Mouse (Mus musculus) liver, adult (tissue): ENCODE results near the gene Dus3l.

Experiments
- GATA4 ChIP-seq: IDR thresholded peaks from 2 replicates; pipeline ENCODE4 v1.6.1; 2014; ENCODE audit warnings: mild to moderate bottlenecking, low read length; ENCODE audit not compliant: insufficient replicate concordance

Dus3l gene

DNA sequence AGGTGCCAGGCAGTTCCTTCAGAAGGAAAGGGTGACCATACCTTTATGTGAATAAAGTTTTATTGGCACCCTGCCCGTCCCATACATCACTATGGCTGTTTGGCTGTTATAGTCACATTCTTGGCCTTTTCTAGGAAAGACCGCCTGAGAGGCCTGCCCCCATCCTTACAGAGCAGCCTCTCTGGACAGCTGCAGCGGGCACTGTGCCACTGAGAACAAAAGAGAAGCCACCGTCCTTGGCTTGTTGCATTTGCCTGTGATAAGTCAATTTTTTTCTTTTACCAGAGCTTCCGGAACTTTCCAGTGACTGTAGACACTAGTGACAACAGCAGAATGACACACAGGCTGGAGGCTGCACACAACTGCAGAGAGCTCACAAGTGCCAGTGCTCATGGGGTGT lies 40.4 kb downstream of the Dus3l start:
- TF ChIP-seq GATA4, result no peak

DNA sequence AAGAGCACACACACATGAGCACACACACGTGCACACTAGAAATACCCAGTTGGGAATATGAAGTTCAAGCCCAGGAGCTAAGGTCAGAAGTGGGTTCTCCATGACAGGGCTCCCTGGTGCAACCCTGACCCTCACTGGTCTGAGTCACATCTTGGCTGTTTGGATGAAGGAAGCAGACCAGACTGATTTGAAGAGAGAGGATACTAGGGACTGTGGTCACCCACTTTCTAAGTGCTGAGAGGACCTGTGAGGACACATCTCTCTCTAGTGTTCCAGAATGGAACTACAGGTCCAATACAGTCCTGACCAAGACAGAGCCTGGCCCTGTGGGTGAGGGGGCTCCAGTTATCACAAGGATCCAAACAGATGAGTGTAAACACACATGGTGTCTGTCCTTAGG lies 41.2 kb downstream of the Dus3l start:
- no peak for TF ChIP-seq GATA4

DNA sequence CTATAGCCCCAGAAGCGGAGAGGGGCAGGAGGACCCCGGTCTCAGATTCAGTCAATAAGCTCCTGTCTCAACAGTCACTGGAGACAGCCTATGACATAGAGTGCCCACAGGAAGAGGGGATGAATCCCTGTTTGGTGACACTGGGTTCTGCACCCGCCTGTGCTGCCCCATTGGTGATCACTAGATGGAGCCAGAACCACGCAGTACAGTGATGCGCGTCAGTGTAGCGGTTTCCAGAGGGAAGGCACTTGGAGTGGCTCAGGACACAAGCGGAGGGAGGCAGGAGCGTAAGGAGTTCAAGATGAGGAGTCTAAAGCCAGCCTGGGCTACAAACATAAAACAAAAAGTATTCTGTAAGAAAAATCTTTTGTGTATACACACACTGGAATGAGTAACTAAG lies 44.0 kb downstream of the Dus3l start:
- TF ChIP-seq GATA4, result no peak

DNA sequence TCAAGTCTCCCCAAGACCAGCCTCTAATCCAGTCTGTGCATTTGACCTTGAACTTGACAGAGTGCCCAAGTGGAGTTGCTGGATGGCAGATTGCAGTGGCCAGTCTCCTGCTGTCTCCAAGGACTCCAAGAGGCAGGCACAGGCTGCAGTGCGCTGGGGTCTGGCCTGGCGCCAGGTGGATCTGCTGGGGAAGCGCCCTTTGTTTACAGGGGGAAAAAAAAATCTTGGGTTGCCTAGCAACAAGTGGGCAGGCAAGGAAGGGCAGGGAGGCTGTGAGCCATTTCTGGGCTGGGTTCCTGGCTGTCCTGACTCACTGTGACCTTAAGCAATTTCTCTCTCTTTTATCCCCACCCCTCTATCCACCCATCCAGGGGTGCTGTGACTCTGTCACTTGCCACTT lies 45.7 kb downstream of the Dus3l start:
- TF ChIP-seq GATA4, result no peak

DNA sequence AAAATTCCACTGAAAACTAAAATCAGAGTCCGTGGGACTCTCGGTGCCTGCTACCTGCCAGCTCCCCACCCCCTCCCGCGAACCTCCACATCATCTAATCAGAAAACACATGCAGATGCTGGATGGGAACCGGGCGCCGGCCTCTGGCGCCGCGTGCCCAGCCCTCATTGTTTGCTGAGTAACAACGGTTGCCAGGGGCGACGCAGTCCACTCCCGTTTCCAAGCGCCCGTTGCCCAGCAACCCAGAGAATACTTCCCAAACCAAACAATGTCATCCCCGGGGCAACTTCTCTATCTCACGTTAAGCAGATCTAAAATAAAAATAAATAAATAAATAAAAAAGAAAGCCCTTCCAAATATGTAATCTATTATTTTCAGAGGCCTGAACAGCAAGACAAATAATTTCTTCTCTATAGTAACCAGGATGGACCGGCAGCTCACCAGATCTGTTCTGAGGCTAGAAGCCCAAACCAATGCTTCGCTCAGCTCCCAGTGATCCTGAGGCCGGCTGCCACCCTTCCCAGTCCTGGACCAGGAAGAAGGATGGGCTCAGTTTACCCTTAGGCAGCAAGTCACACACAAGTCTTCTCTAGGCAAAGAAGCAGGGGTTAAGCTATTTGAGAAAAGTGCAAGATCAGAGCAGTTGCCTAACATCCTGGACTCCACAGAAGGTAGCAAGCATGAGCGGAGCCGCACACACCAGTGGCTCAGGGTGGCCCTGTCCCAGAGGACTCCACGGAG lies 49.9 kb downstream of the Dus3l start:
- no peak for TF ChIP-seq GATA4

DNA sequence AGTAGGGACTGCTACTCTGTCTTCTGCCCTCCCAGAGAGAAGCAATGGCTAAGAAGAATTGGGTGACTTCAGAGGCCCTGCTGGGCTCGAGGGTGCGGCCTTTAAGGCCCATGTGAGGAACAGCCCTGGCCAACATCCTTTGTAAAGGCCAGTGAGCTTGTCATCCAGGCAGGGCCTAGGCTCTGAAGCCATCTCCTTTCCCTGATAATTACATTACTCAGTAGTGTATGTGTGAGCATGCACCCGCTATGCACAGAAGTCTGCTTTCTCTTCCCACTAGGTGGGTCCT lies 50.4 kb downstream of the Dus3l start:
- TF ChIP-seq GATA4, result no peak

DNA sequence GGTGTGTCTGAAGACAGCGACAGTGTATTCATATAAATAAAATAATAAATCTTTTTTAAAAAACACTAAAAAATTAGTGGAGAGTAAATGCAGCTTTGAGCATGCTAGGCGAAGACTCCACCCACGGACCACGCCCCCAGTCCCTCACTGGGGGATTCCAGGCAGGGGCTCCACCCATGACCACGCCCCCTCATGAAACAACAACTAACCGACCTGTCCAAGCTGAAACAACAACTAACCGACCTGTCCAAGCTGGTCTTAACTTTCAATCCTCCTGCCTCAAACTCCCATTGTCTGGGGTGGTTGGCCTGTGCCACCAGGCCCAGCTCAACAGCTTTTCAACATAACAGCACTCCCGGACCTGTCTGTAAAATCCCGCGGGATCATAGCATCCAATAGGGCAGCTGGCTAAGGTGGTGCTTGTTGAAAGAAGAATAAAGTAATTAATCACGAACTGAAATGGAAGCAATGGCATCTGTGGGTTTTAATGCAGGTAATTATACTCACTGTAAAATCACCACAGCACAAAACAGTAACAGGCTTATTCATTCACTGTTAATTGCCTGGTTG lies 53.6 kb downstream of the Dus3l start:
- TF ChIP-seq GATA4, result no peak

DNA sequence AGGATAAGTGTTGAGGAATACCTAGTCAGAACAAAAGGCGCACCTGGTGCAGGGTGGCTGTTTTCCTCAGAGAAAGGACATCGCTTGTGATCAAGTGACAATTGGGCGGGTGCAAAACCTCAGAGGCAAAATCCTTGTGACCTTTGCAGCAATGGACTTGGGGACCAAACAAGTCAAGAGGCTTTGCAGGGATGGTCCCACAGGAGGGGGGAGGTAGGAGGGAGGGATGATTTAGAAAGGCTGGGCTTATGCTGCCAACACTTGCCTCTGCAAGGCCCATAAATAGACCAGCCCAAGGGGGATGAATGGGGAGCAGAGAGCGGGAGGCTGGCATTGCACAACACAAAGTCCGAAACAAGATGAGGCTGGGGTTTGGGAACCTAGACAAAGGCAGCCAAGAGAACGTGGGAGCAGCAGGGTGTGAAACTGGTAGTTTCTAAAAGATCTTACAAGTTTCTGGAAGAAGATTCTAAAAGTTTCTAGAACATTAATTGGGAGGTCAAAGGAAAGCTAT lies 54.5 kb downstream of the Dus3l start:
- no peak for TF ChIP-seq GATA4
